Mouse (Mus musculus): ENCODE measurements around the gene Lamb2. TPM values are rescaled to one million over a fixed set of nuclear protein-coding genes. Genes with fewer than 3 reads are reported as not detected.
A peak's percentile ranks its signal among the peaks of the same experiment; 100 is the strongest.

Gene Lamb2
- polyA plus RNA-seq, 1 experiment from 2014 or later: 5.3 TPM

DNA sequence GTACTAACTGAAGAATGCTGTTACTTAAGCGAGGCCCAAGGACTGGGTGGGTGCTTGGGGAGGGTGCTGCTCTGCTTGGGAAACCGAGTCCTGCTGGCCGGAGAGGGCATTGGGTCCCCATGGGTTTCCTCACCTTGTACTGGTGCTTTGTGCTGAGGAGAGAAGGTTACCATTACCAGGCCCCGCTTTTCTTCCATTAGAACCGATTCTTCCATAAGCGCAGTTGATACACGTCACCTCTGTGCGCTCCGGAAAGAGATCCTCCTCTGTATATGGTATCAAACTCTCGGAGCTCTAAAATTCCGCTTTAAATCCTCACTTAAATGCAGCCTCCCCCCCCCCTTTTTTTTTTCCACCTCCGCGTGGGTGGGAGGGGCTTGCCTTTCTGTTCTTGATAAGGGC is 38.4 kb downstream of the Lamb2 start:
- Histone ChIP-seq H3K4me2 (peak overlapping the region; percentile 95), H3K27ac (peak overlapping the region; percentile 98), H3K9ac (peak overlapping the region; percentile 97), H3K27me3 (no peaks in the 10 kb centered on the region), H3K4me3 (replicated peaks) (peak overlapping the region; percentile 97), H3K9me3 (replicated peaks) (no peaks in the 10 kb centered on the region), H3K36me3 (peaks cover 47% of the 10 kb centered on the region), H3K4me1 (replicated peaks) (peaks cover 36% of the 10 kb centered on the region)
- 0% methylated on average over 13 of the region's 13 CpGs for WGBS (ENCODE audit: insufficient replicate concordance)
- DNase-seq: no peak
- ATAC-seq (ENCODE audit: low read depth): no peak; the same call in 1 of the 2 replicates

- DNase-seq (no peak), ATAC-seq (ENCODE audit: low read depth) (no peak)
- Histone ChIP-seq H3K27ac (no peak overlapping the region), H3K4me3 (replicated peaks) (no peak overlapping the region), H3K9me3 (replicated peaks) (no peaks in the 10 kb centered on the region), H3K27me3 (no peaks in the 10 kb centered on the region), H3K4me1 (replicated peaks) (peaks cover 23% of the 10 kb centered on the region), H3K9ac (no peak overlapping the region), H3K36me3 (peaks cover 32% of the 10 kb centered on the region), H3K4me2 (no peak overlapping the region)
- 62% methylated on average over 2 of the region's 2 CpGs for WGBS (ENCODE audit: insufficient replicate concordance)
Measured at GRCm38 (mm10) chr9:108521604-108522003, 42.1 kb downstream of the Lamb2 start.

DNA sequence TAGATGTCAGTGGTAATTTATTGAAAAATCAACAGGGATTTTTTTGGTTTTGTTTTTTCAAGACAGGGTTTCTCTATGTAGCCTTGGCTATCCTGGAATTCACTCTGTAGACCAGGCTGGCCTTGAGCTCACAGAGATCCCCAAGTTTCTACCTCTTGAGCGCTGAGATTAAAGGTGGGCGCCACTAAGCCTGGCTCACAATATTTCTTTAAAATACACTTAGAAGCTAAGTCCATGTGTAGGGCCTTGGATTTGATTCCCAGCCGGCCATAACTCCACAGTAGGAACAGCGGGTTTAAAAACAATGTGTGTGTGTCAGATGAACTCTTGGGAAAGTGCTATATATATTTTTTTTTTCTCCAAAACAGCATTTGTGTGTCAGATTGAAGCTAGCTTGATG is 43.8 kb downstream of the Lamb2 start:
- H3K9me3 ChIP-seq (replicated peaks): no peaks in the 10 kb centered on the region
- WGBS (ENCODE audit: insufficient replicate concordance): 91% methylated on average over 4 of the region's 4 CpGs
- ATAC-seq (ENCODE audit: low read depth) (no peak), DNase-seq (no peak)
- peaks cover 40% of the 10 kb centered on the region for H3K36me3 ChIP-seq
- H3K27ac ChIP-seq: no peak overlapping the region
- no peak overlapping the region for H3K4me3 ChIP-seq (replicated peaks)
- H3K4me2 ChIP-seq: no peak overlapping the region
- no peaks in the 10 kb centered on the region for H3K27me3 ChIP-seq
- no peak overlapping the region for H3K9ac ChIP-seq
- peaks cover 23% of the 10 kb centered on the region for H3K4me1 ChIP-seq (replicated peaks)

GRCm38 (mm10) chr9:108525400-108525799 is 45.9 kb downstream of the Lamb2 start:
- H3K27me3 ChIP-seq: no peaks in the 10 kb centered on the region
- no peak for DNase-seq
- 75% methylated on average over 3 of the region's 3 CpGs for WGBS (ENCODE audit: insufficient replicate concordance)
- H3K4me2 ChIP-seq: no peak overlapping the region
- peaks cover 6% of the 10 kb centered on the region for H3K4me1 ChIP-seq (replicated peaks)
- no peak overlapping the region for H3K4me3 ChIP-seq (replicated peaks)
- H3K9ac ChIP-seq: no peak overlapping the region
- peaks cover 48% of the 10 kb centered on the region for H3K36me3 ChIP-seq
- no peak overlapping the region for H3K27ac ChIP-seq
- no peaks in the 10 kb centered on the region for H3K9me3 ChIP-seq (replicated peaks)
- no peak for ATAC-seq (ENCODE audit: low read depth)

- Histone ChIP-seq H3K27me3 (no peaks in the 10 kb centered on the region), H3K27ac (no peak overlapping the region), H3K9ac (no peak overlapping the region), H3K4me1 (replicated peaks) (no peaks in the 10 kb centered on the region), H3K9me3 (replicated peaks) (no peaks in the 10 kb centered on the region), H3K36me3 (peaks cover 84% of the 10 kb centered on the region), H3K4me2 (no peak overlapping the region), H3K4me3 (replicated peaks) (no peak overlapping the region)
- no peak for ATAC-seq (ENCODE audit: low read depth)
- DNase-seq: no peak
- 81% methylated on average over 1 of the region's 1 CpGs for WGBS (ENCODE audit: insufficient replicate concordance)
Measured at GRCm38 (mm10) chr9:108530954-108531353, 51.4 kb downstream of the Lamb2 start.

DNA sequence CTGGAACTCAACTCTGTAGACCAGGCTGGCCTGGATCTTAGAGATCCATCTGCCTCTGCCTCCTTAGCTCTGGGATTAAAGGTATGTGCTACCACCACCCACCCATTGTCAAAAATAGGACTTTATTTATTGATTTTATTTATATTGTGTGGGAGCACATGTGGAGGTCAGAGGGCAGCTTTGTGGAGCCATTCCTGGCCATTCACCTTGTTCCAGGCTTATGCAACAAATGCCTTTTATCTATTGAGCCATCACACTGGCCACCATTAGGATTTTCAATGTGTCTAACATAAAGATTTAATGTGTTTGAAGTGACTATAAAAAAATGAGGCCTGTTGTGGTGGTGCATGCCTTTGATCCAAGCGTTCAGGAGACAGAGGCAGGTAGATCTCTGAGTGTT is 52.0 kb downstream of the Lamb2 start:
- DNase-seq: no peak
- no peak for ATAC-seq (ENCODE audit: low read depth)
- H3K4me1 ChIP-seq (replicated peaks): no peaks in the 10 kb centered on the region
- H3K27ac ChIP-seq: no peak overlapping the region
- H3K9ac ChIP-seq: no peak overlapping the region
- no peak overlapping the region for H3K4me3 ChIP-seq (replicated peaks)
- 92% methylated on average over 1 of the region's 1 CpGs for WGBS (ENCODE audit: insufficient replicate concordance)
- no peaks in the 10 kb centered on the region for H3K9me3 ChIP-seq (replicated peaks)
- H3K4me2 ChIP-seq: no peak overlapping the region
- H3K36me3 ChIP-seq: peaks cover 89% of the 10 kb centered on the region
- no peaks in the 10 kb centered on the region for H3K27me3 ChIP-seq

Other genes with a start within 250 kb of the Lamb2 start
- 12.7 and 17.8 TPM in 2 replicates for gene Dag1, start 215.8 kb upstream of the Lamb2 start, polyA plus RNA-seq (2015; fragmentation: Nextera tagmentation; extraction: Ambion mirVana)
- 4.7 and 5.6 TPM in 2 replicates for gene Nicn1, start 189.3 kb upstream of the Lamb2 start, polyA plus RNA-seq (2015; fragmentation: Nextera tagmentation; extraction: Ambion mirVana)
- 14.0 and 14.1 TPM in 2 replicates for gene Amt, start 182.9 kb upstream of the Lamb2 start, polyA plus RNA-seq (2015; fragmentation: Nextera tagmentation; extraction: Ambion mirVana)
- 235 and 296 TPM in 2 replicates for gene Rhoa, start 173.6 kb upstream of the Lamb2 start, polyA plus RNA-seq (2015; fragmentation: Nextera tagmentation; extraction: Ambion mirVana)
- gene Tcta, start 173.6 kb upstream of the Lamb2 start, polyA plus RNA-seq (2015; fragmentation: Nextera tagmentation; extraction: Ambion mirVana): 12.7 TPM in 2 replicates
- 6,829 and 6,884 TPM in 2 replicates for gene Gpx1, start 140.8 kb upstream of the Lamb2 start, polyA plus RNA-seq (2015; fragmentation: Nextera tagmentation; extraction: Ambion mirVana)
- gene Usp4, start 131.9 kb upstream of the Lamb2 start, polyA plus RNA-seq (2015; fragmentation: Nextera tagmentation; extraction: Ambion mirVana): 67.0 and 71.0 TPM in 2 replicates
- gene 1700102P08Rik, start 86.9 kb upstream of the Lamb2 start, polyA plus RNA-seq (2015; fragmentation: Nextera tagmentation; extraction: Ambion mirVana): 0.47 and 0.68 TPM in 2 replicates
- gene Ccdc36, start 51.3 kb upstream of the Lamb2 start, polyA plus RNA-seq (2015; fragmentation: Nextera tagmentation; extraction: Ambion mirVana): 0.30 and 0.35 TPM in 2 replicates
- gene BC048562, start 43.3 kb upstream of the Lamb2 start, polyA plus RNA-seq (2015; fragmentation: Nextera tagmentation; extraction: Ambion mirVana): not detected in 2 replicates
- 23.5 and 26.0 TPM in 2 replicates for gene Ccdc71, start 19.2 kb upstream of the Lamb2 start, polyA plus RNA-seq (2015; fragmentation: Nextera tagmentation; extraction: Ambion mirVana)
- 12.3 and 12.8 TPM in 2 replicates for gene Klhdc8b, start 18.2 kb upstream of the Lamb2 start, polyA plus RNA-seq (2015; fragmentation: Nextera tagmentation; extraction: Ambion mirVana)
- gene Usp19, start 10.9 kb downstream of the Lamb2 start, polyA plus RNA-seq (2015; fragmentation: Nextera tagmentation; extraction: Ambion mirVana): 26.0 and 27.0 TPM in 2 replicates
- gene Qars, start 28.0 kb downstream of the Lamb2 start, polyA plus RNA-seq (2015; fragmentation: Nextera tagmentation; extraction: Ambion mirVana): 63.1 and 66.1 TPM in 2 replicates
- gene Qrich1, start 37.1 kb downstream of the Lamb2 start, polyA plus RNA-seq (2015; fragmentation: Nextera tagmentation; extraction: Ambion mirVana): 46.2 and 61.1 TPM in 2 replicates
- 153 and 166 TPM in 2 replicates for gene Impdh2, start 80.5 kb downstream of the Lamb2 start, polyA plus RNA-seq (2015; fragmentation: Nextera tagmentation; extraction: Ambion mirVana)
- 27.5 and 35.5 TPM in 2 replicates for gene Ndufaf3, start 87.7 kb downstream of the Lamb2 start, polyA plus RNA-seq (2015; fragmentation: Nextera tagmentation; extraction: Ambion mirVana)
- gene Dalrd3, start 90.2 kb downstream of the Lamb2 start, polyA plus RNA-seq (2015; fragmentation: Nextera tagmentation; extraction: Ambion mirVana): 40.5 and 43.2 TPM in 2 replicates
- 16.4 and 18.3 TPM in 2 replicates for gene Wdr6, start 99.0 kb downstream of the Lamb2 start, polyA plus RNA-seq (2015; fragmentation: Nextera tagmentation; extraction: Ambion mirVana)
- gene P4htm, start 117.9 kb downstream of the Lamb2 start, polyA plus RNA-seq (2015; fragmentation: Nextera tagmentation; extraction: Ambion mirVana): 0.61 and 0.70 TPM in 2 replicates
- gene Arih2, start 169.7 kb downstream of the Lamb2 start, polyA plus RNA-seq (2015; fragmentation: Nextera tagmentation; extraction: Ambion mirVana): 28.6 and 35.1 TPM in 2 replicates
- gene Slc25a20, start 182.4 kb downstream of the Lamb2 start, polyA plus RNA-seq (2015; fragmentation: Nextera tagmentation; extraction: Ambion mirVana): 25.6 and 26.5 TPM in 2 replicates
- 9.5 and 10.6 TPM in 2 replicates for gene Prkar2a, start 209.6 kb downstream of the Lamb2 start, polyA plus RNA-seq (2015; fragmentation: Nextera tagmentation; extraction: Ambion mirVana)